Mouse (Mus musculus) forebrain, embryonic 14.5 days (tissue): ENCODE measurements around the gene Ang2. TPM values are rescaled to one million over a fixed set of nuclear protein-coding genes. Genes with fewer than 3 reads are reported as not detected.
"Not testable (repeated sequence)": the region's sequence is repeated elsewhere in the genome, so short reads cannot be mapped to it uniquely, and the experiment has no call there.

Experiments
- ATAC-seq: fragments of 200-750 bp; cut with Nextera tagmentation; 2 replicates; pipeline ENCODE4 v1.8.0; 2017; ENCODE audit warnings: mild to moderate bottlenecking, moderate library complexity
- DNase-seq: peaks from one replicate; pipeline ENCODE4 v3.0.0-alpha.2; 2015; ENCODE audit warnings: low spot score
- H3K27ac ChIP-seq: fragments of 300-500 bp; sonication (generic); 2 replicates; pipeline ENCODE4 v1.5.1; 2014; ENCODE audit warnings: low read depth, mild to moderate bottlenecking, control low read depth, low read length, moderate library complexity
- H3K27me3 ChIP-seq: fragments of 300-500 bp; sonication (generic); replicated peaks from 2 replicates; pipeline ENCODE4 v1.6.1; 2014; ENCODE audit warnings: low read length, control low read depth, mixed read lengths; ENCODE audit not compliant: control insufficient read depth, insufficient read depth
- H3K36me3 ChIP-seq: fragments of 300-500 bp; sonication (generic); 2 replicates; pipeline ENCODE4 v1.6.1; 2014; ENCODE audit warnings: low read length, control low read depth; ENCODE audit not compliant: control insufficient read depth, insufficient read depth
- H3K4me1 ChIP-seq: fragments of 300-500 bp; sonication (generic); 2 replicates; pipeline ENCODE4 v1.6.1; 2014; ENCODE audit warnings: antibody characterized with exemption, low read length, control low read depth; ENCODE audit not compliant: control insufficient read depth, insufficient read depth
- H3K4me2 ChIP-seq: fragments of 300-500 bp; sonication (generic); 2 replicates; pipeline ENCODE4 v1.6.1; 2014; ENCODE audit warnings: mild to moderate bottlenecking, control low read depth, low read length
- H3K4me3 ChIP-seq: fragments of 300-500 bp; sonication (generic); 2 replicates; pipeline ENCODE4 v1.5.1; 2014; ENCODE audit warnings: low read depth, low read length, control low read depth
- H3K9ac ChIP-seq: fragments of 300-500 bp; sonication (generic); 2 replicates; pipeline ENCODE4 v1.6.1; 2014; ENCODE audit warnings: mild to moderate bottlenecking, low read length, control low read depth, moderate library complexity
- H3K9me3 ChIP-seq: fragments of 300-500 bp; sonication (generic); replicated peaks from 2 replicates; pipeline ENCODE4 v1.6.1; 2016; ENCODE audit warnings: low read length, control low read depth, mixed read lengths; ENCODE audit not compliant: control insufficient read depth
- WGBS: fragments of 180-500 bp; shearing (Covaris S2); extraction: QIAGEN DNeasy Blood & Tissue Kit; methylation state at CpG from one replicate; pipeline ENCODE4 v1.1.7; 2014; 5-methylcytosine and 5-hydroxymethylcytosine counted together
- polyA plus RNA-seq: library from polyadenylated mRNA; unstranded; fragments of >200 nt; fragmentation: Nextera tagmentation; extraction: Ambion mirVana; gene quantifications from 2 replicates; pipeline ENCODE4 v1.2.1, GENCODE M21; 2014

Ang2 gene
- polyA plus RNA-seq = not detected in 2 replicates

GRCm38 (mm10) chr14:51199098-51200023 is at the start of gene Ang2:
TSS of gene Ang2 (minus strand) at chr14:51199148.
- Histone ChIP-seq H3K4me2 (no peak within 1 kb of the TSS), H3K27me3 (no peaks in the 10 kb centered on the region), H3K9me3 (no peaks in the 10 kb centered on the region), H3K36me3 (no peaks in the 10 kb centered on the region), H3K9ac (no peak within 1 kb of the TSS), H3K4me3 (no peak within 1 kb of the TSS), H3K27ac (no peak within 1 kb of the TSS), H3K4me1 (no peaks in the 10 kb centered on the region)
- DNase-seq (no peak), ATAC-seq (no peak)
- 71% methylated on average over 5 of the region's 5 CpGs for WGBS

- 85% methylated on average over 1 of the region's 1 CpGs for WGBS
- H3K4me3 ChIP-seq = no peak overlapping the region
- no peaks in the 10 kb centered on the region for H3K36me3 ChIP-seq
- H3K9me3 ChIP-seq = no peaks in the 10 kb centered on the region
- no peaks in the 10 kb centered on the region for H3K4me1 ChIP-seq
- H3K9ac ChIP-seq = no peak overlapping the region
- no peak overlapping the region for H3K4me2 ChIP-seq
- ATAC-seq (no peak), DNase-seq (no peak)
- H3K27me3 ChIP-seq = no peaks in the 10 kb centered on the region
- H3K27ac ChIP-seq = no peak overlapping the region
Observed at GRCm38 (mm10) chr14:51247736-51248135, 48.8 kb upstream of the Ang2 start.

GRCm38 (mm10) chr14:51240899-51241298 is 42.0 kb upstream of the Ang2 start:
- DNase-seq (peak; percentile 61), ATAC-seq (no peak)
- no peak overlapping the region for H3K4me2 ChIP-seq
- H3K27me3 ChIP-seq = no peaks in the 10 kb centered on the region
- H3K36me3 ChIP-seq = no peaks in the 10 kb centered on the region
- no peaks in the 10 kb centered on the region for H3K4me1 ChIP-seq
- H3K4me3 ChIP-seq = no peak overlapping the region
- no peak overlapping the region for H3K27ac ChIP-seq
- H3K9ac ChIP-seq = no peak overlapping the region
- H3K9me3 ChIP-seq = no peaks in the 10 kb centered on the region

GRCm38 (mm10) chr14:51237488-51237887 is 38.5 kb upstream of the Ang2 start:
- H3K27me3 ChIP-seq = not testable (repeated sequence)

GRCm38 (mm10) chr14:51229657-51230056 is 30.7 kb upstream of the Ang2 start:
- H3K9me3 ChIP-seq, DNase-seq, H3K36me3 ChIP-seq, H3K27me3 ChIP-seq, H3K4me1 ChIP-seq, H3K4me2 ChIP-seq, H3K9ac ChIP-seq, H3K27ac ChIP-seq, ATAC-seq, H3K4me3 ChIP-seq: not testable (repeated sequence)
- WGBS = 58% methylated on average over 4 of the region's 4 CpGs

More at GRCm38 (mm10) chr14:51237488-51237887, 38.5 kb upstream of the Ang2 start:
- H3K4me1 ChIP-seq, H3K4me2 ChIP-seq, ATAC-seq, H3K9me3 ChIP-seq, H3K27ac ChIP-seq, DNase-seq, H3K4me3 ChIP-seq, H3K9ac ChIP-seq, H3K36me3 ChIP-seq: not testable (repeated sequence)
- 92% methylated on average over 1 of the region's 1 CpGs for WGBS

GRCm38 (mm10) chr14:51220075-51220474 is 21.1 kb upstream of the Ang2 start:
- WGBS = 86% methylated on average over 3 of the region's 3 CpGs
- not testable (repeated sequence) for H3K27me3 ChIP-seq, H3K27ac ChIP-seq

GRCm38 (mm10) chr14:51203115-51203514 is 4.2 kb upstream of the Ang2 start, which contains the start of gene Ear14:
TSS of gene Ear14 (plus strand) at chr14:51203391.
- Histone ChIP-seq H3K9ac (no peak within 1 kb of the TSS), H3K4me2 (no peak within 1 kb of the TSS), H3K9me3 (no peaks in the 10 kb centered on the region), H3K4me3 (no peak within 1 kb of the TSS), H3K27me3 (no peaks in the 10 kb centered on the region), H3K36me3 (no peaks in the 10 kb centered on the region), H3K4me1 (no peaks in the 10 kb centered on the region), H3K27ac (no peak within 1 kb of the TSS)
- ATAC-seq (no peak), DNase-seq (no peak)
- WGBS = 84% methylated on average over 2 of the region's 2 CpGs

More at GRCm38 (mm10) chr14:51220075-51220474, 21.1 kb upstream of the Ang2 start:
- not testable (repeated sequence) for DNase-seq, H3K9ac ChIP-seq, H3K36me3 ChIP-seq, H3K9me3 ChIP-seq, ATAC-seq, H3K4me2 ChIP-seq, H3K4me1 ChIP-seq, H3K4me3 ChIP-seq

- 90% methylated on average over 2 of the region's 2 CpGs for WGBS
- no peak for ATAC-seq
Observed at GRCm38 (mm10) chr14:51200466-51200865, 1.5 kb upstream of the Ang2 start.

GRCm38 (mm10) chr14:51200054-51200453 is 1.1 kb upstream of the Ang2 start:
- Histone ChIP-seq H3K4me3 (no peak overlapping the region), H3K36me3 (no peaks in the 10 kb centered on the region), H3K27ac (no peak overlapping the region), H3K9me3 (no peaks in the 10 kb centered on the region), H3K27me3 (no peaks in the 10 kb centered on the region), H3K4me2 (no peak overlapping the region), H3K9ac (no peak overlapping the region), H3K4me1 (no peaks in the 10 kb centered on the region)
- 92% methylated on average over 2 of the region's 2 CpGs for WGBS
- no peak for DNase-seq
- ATAC-seq = no peak

More at GRCm38 (mm10) chr14:51200466-51200865, 1.5 kb upstream of the Ang2 start:
- Histone ChIP-seq H3K36me3 (no peaks in the 10 kb centered on the region), H3K27ac (no peak overlapping the region), H3K27me3 (no peaks in the 10 kb centered on the region), H3K4me1 (no peaks in the 10 kb centered on the region), H3K4me2 (no peak overlapping the region), H3K4me3 (no peak overlapping the region), H3K9ac (no peak overlapping the region), H3K9me3 (no peaks in the 10 kb centered on the region)
- no peak for DNase-seq
